Comparison of ENCODE assay signal across 8 mouse cellular contexts in genomic region chr7:88278628-88279196, GRCm38 (mm10). TPM values are rescaled to one million over a fixed set of nuclear protein-coding genes. Genes with fewer than 3 reads are reported as not detected.
A peak's percentile ranks its signal among the peaks of the same experiment; 100 is the strongest.
DNase-seq lines count a peak whose midpoint lies in the region; ATAC-seq and TF ChIP-seq lines count a peak whose summit lies in the region.

No protein-coding gene starts in this region.

- H3K4me3 ChIP-seq in erythroblast, embryonic 14.5 days (replicated peaks), result peak overlapping the region; percentile 62
- no peak overlapping the region; the same call in 1 of the 2 replicates for H3K4me3 ChIP-seq in forebrain, embryonic 16.5 days (replicated peaks; ENCODE audit: low read length)
- H3K4me3 ChIP-seq in liver, postnatal 0 days (ENCODE audit: low read depth, low read length), result peak overlapping the region; percentile 48

- DNase-seq in 416B (ENCODE audit: low read depth), result peak; percentile 53
- no peak for DNase-seq in liver, postnatal 0 days
- DNase-seq in adrenal gland, adult 8-10 months, result no peak
- no peak for DNase-seq in frontal cortex, postnatal 36 days (ENCODE audit: low spot score in 2 of 2)
- DNase-seq in layer of hippocampus, postnatal 36 days, result no peak

- WGBS in forebrain, embryonic 16.5 days, result 50% methylated on average over 8 of the region's 8 CpGs
- 21% methylated on average over 8 of the region's 8 CpGs for WGBS in liver, postnatal 0 days (ENCODE audit: insufficient replicate concordance)

- no peak for TF ChIP-seq CTCF in liver, postnatal 0 days (IDR thresholded peaks at IDR 0.05; ENCODE audit: low read depth)

- ATAC-seq in erythroblast, adult 5-6 weeks (replicated peaks; ENCODE audit: low FRiP score, poor library complexity, severe bottlenecking), result no peak
- ATAC-seq in forebrain, embryonic 16.5 days, result no peak
- ATAC-seq in liver, postnatal 0 days, result no peak

- H3K9ac ChIP-seq in forebrain, embryonic 16.5 days (replicated peaks; ENCODE audit: low read depth, low read length), result no peak overlapping the region
- H3K9ac ChIP-seq in liver, postnatal 0 days (replicated peaks), result peak overlapping the region; percentile 47

- H3K36me3 ChIP-seq in erythroblast, embryonic 14.5 days (ENCODE audit: control insufficient read depth), result no peaks in the 10 kb centered on the region
- H3K36me3 ChIP-seq in forebrain, embryonic 16.5 days (ENCODE audit: control insufficient read depth, insufficient read depth), result no peaks in the 10 kb centered on the region
- no peaks in the 10 kb centered on the region for H3K36me3 ChIP-seq in liver, postnatal 0 days (replicated peaks; ENCODE audit: insufficient read depth, low read length)

- no peak overlapping the region for H3K27ac ChIP-seq in forebrain, embryonic 16.5 days (ENCODE audit: low read length)
- H3K27ac ChIP-seq in liver, postnatal 0 days (ENCODE audit: low read depth), result peak overlapping the region; percentile 58

- peaks cover 3% of the 10 kb centered on the region; the same call in 1 of the 2 replicates for H3K27me3 ChIP-seq in erythroblast, embryonic 14.5 days (ENCODE audit: control insufficient read depth)
- H3K27me3 ChIP-seq in forebrain, embryonic 16.5 days (replicated peaks; ENCODE audit: control insufficient read depth, insufficient read depth, low read length), result no peaks in the 10 kb centered on the region
- H3K27me3 ChIP-seq in liver, postnatal 0 days (ENCODE audit: insufficient read depth, low read length), result no peaks in the 10 kb centered on the region

- H3K4me1 ChIP-seq in erythroblast, embryonic 14.5 days (ENCODE audit: control insufficient read depth), result peaks cover 15% of the 10 kb centered on the region
- peaks cover 8% of the 10 kb centered on the region for H3K4me1 ChIP-seq in forebrain, embryonic 16.5 days (replicated peaks; ENCODE audit: control insufficient read depth, insufficient read depth, low read length)
- H3K4me1 ChIP-seq in liver, postnatal 0 days (ENCODE audit: insufficient read depth), result peaks cover 8% of the 10 kb centered on the region

- no peaks in the 10 kb centered on the region for H3K9me3 ChIP-seq in erythroblast, embryonic 14.5 days (ENCODE audit: control insufficient read depth, low read length)
- no peaks in the 10 kb centered on the region for H3K9me3 ChIP-seq in forebrain, embryonic 16.5 days (ENCODE audit: control insufficient read depth, low read length)
- H3K9me3 ChIP-seq in liver, postnatal 0 days (ENCODE audit: low read length), result no peaks in the 10 kb centered on the region

- no peak for TF ChIP-seq EP300 in liver, postnatal 0 days (IDR thresholded peaks at IDR 0.05; ENCODE audit: low read depth)

- H3K4me2 ChIP-seq in forebrain, embryonic 16.5 days (ENCODE audit: low read length), result peak overlapping the region; percentile 95
- peak overlapping the region; percentile 69 for H3K4me2 ChIP-seq in liver, postnatal 0 days (ENCODE audit: low read depth, low read length)

RNA-seq across cellular contexts. Expression of gene Ctsc, which starts 0.8 kb away (rescaled TPM):
- polyA plus RNA-seq in erythroblast, embryonic 14.5 days (2012), result 0.30 and 0.51 TPM in 2 replicates
- total RNA-seq in erythroblast, adult 5-6 weeks (2015; ENCODE audit: low replicate concordance), result 45.5 and 70.2 TPM in 2 replicates
- total RNA-seq in erythroblast, adult 5-6 weeks (2017; ENCODE audit: low replicate concordance), result 44.0 and 65.4 TPM in 2 replicates
- 8.8 and 10.5 TPM in 2 replicates for polyA plus RNA-seq in forebrain, embryonic 16.5 days (2015; fragmentation: Nextera tagmentation; extraction: Ambion mirVana)
- polyA plus RNA-seq in liver, postnatal 0 days (2015; fragmentation: Nextera tagmentation; extraction: Ambion mirVana), result 63.9 and 66.5 TPM in 2 replicates
- total RNA-seq in adrenal gland, adult 8-10 months (2022), result 10 to 100 TPM; 23.2 to 52.5 (median 37.9) TPM
- total RNA-seq in layer of hippocampus, postnatal 36 days (2021), result 10 to 100 TPM; 11.9 to 15.6 TPM
